Mouse (Mus musculus): ENCODE measurements at regions not wholly inside any gene's neighbourhood (a gene's known extent, or its start where the extent isn't known, plus 50 kb on each side); places are given as distances from the start of the nearest gene placed in this dataset.

DNA sequence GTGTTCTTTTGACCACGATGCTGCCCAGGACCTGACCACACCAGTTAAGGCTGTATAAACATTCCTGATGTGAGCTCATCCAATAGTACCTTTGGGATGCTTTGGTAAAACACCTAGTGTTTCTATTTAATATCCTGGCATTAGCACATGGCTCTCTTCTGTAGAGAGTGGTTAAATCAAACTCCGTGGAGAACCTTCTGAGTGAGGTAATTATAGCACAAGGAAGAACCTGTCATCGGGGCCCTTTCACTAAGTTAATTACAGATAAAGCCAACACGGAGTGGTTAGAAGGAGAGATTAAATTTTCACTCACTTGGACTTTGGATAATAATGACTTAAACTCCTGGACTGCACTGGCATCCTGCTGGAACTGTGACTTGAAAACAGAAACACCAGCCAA lies 133.8 kb upstream of the N6amt1 start:
- Histone ChIP-seq H3K27me3 (replicated peaks) (no peaks in the 10 kb centered on the region), H3K4me2 (no peak overlapping the region), H3K4me3 (no peak overlapping the region), H3K9me3 (no peaks in the 10 kb centered on the region), H3K4me1 (no peaks in the 10 kb centered on the region), H3K9ac (no peak overlapping the region), H3K36me3 (replicated peaks) (no peaks in the 10 kb centered on the region), H3K27ac (no peak overlapping the region)
- WGBS, result 67% methylated on average over 4 of the region's 4 CpGs
- no peak for ATAC-seq (replicated peaks)

GRCm38 (mm10) chr16:87207875-87208274 lies 146.1 kb upstream of the N6amt1 start:
- H3K27me3 ChIP-seq (replicated peaks), result no peaks in the 10 kb centered on the region
- ATAC-seq (replicated peaks), result no peak
- H3K27ac ChIP-seq, result no peak overlapping the region
- H3K9me3 ChIP-seq, result no peaks in the 10 kb centered on the region
- no peak overlapping the region for H3K4me2 ChIP-seq
- 22% methylated on average over 1 of the region's 1 CpGs for WGBS
- H3K9ac ChIP-seq, result no peak overlapping the region
- no peaks in the 10 kb centered on the region for H3K4me1 ChIP-seq
- no peak overlapping the region for H3K4me3 ChIP-seq
- H3K36me3 ChIP-seq (replicated peaks), result no peaks in the 10 kb centered on the region

DNA sequence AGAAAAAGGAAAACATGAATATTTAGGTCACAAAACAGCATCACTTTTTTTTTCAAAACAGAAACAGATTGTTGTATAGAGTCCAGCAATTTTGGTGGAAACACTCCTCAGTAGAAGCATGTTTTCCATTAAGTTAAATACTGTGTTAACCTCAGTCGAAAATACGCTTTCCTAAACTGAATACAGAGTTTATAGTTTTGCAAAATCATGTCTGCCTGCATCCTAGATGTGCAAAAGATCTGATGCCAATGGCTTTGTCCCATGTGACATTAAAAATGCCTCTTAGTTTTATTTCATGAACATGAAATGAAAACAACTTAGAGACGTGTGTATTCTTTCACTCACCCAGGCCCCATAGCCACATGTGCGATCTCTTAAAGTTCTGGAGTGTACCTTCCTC lies 163.5 kb upstream of the N6amt1 start:
- WGBS, result 93% methylated on average over 4 of the region's 4 CpGs
- Histone ChIP-seq H3K9ac (no peak overlapping the region), H3K9me3 (no peaks in the 10 kb centered on the region), H3K4me3 (no peak overlapping the region), H3K27ac (no peak overlapping the region), H3K27me3 (replicated peaks) (no peaks in the 10 kb centered on the region), H3K4me1 (no peaks in the 10 kb centered on the region), H3K4me2 (no peak overlapping the region), H3K36me3 (replicated peaks) (no peaks in the 10 kb centered on the region)
- ATAC-seq (replicated peaks), result no peak

GRCm38 (mm10) chr16:87188737-87189136 lies 165.2 kb upstream of the N6amt1 start:
- Histone ChIP-seq H3K4me2 (no peak overlapping the region), H3K36me3 (replicated peaks) (no peaks in the 10 kb centered on the region), H3K4me3 (no peak overlapping the region), H3K9ac (no peak overlapping the region), H3K9me3 (no peaks in the 10 kb centered on the region), H3K27me3 (replicated peaks) (no peaks in the 10 kb centered on the region), H3K27ac (no peak overlapping the region), H3K4me1 (no peaks in the 10 kb centered on the region)
- no peak for ATAC-seq (replicated peaks)
- 82% methylated on average over 2 of the region's 2 CpGs for WGBS

DNA sequence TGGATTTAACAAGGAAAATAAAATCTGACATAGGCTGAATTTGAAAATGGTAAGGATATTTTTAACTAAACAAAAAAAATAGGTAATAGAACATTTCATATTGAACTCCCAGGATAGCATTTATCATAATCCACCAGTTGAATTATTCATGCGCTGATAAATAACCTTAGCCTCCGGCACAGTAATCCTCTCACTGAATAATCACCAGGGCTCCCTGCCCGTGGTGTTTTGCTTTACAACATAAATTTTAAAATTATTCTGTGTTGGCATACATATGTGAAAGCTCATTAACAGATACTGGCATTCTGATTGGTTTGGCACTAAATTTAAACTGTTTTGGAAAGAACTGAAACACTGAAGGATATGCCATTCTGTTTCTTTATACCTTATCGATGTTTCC lies 181.6 kb upstream of the N6amt1 start:
- Histone ChIP-seq H3K27me3 (replicated peaks) (no peaks in the 10 kb centered on the region), H3K9me3 (no peaks in the 10 kb centered on the region), H3K9ac (no peak overlapping the region), H3K36me3 (replicated peaks) (no peaks in the 10 kb centered on the region), H3K27ac (no peak overlapping the region), H3K4me3 (no peak overlapping the region), H3K4me1 (no peaks in the 10 kb centered on the region), H3K4me2 (no peak overlapping the region)
- WGBS, result 40% methylated on average over 4 of the region's 4 CpGs
- peak; percentile 83 for ATAC-seq (replicated peaks)

GRCm38 (mm10) chr16:87139301-87139700 lies 214.7 kb upstream of the N6amt1 start:
- Histone ChIP-seq H3K4me2 (no peak overlapping the region), H3K36me3 (replicated peaks) (no peaks in the 10 kb centered on the region), H3K27ac (no peak overlapping the region), H3K9ac (no peak overlapping the region), H3K4me3 (no peak overlapping the region), H3K27me3 (replicated peaks) (no peaks in the 10 kb centered on the region), H3K4me1 (no peaks in the 10 kb centered on the region), H3K9me3 (no peaks in the 10 kb centered on the region)
- 82% methylated on average over 2 of the region's 2 CpGs for WGBS
- no peak for ATAC-seq (replicated peaks)

DNA sequence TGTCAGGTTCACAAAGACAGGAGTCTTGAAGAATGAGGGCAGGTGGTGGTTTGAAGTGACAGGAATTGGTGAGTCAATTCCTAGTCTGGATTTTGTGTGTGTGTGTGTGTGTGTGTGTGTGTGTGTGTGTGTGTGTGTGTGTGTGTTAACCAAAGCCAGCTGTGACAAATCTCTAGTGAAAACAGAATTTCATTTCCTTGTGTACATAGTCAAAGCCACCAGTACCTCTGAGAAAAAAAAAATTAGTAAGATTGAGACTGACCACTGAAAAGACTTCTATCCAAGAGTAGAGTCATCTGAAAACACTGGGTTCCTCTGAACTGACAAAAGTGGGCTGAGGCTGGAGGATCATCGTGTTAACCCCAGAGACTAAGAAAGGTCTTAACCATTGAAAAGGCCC lies 217.5 kb upstream of the N6amt1 start:
- no peak overlapping the region for H3K27ac ChIP-seq
- no peaks in the 10 kb centered on the region for H3K4me1 ChIP-seq
- no peak overlapping the region for H3K4me2 ChIP-seq
- H3K27me3 ChIP-seq (replicated peaks), result no peaks in the 10 kb centered on the region
- H3K36me3 ChIP-seq (replicated peaks), result no peaks in the 10 kb centered on the region
- WGBS, result 84% methylated on average over 1 of the region's 1 CpGs
- no peak overlapping the region for H3K4me3 ChIP-seq
- no peaks in the 10 kb centered on the region for H3K9me3 ChIP-seq
- no peak for ATAC-seq (replicated peaks)
- H3K9ac ChIP-seq, result no peak overlapping the region

DNA sequence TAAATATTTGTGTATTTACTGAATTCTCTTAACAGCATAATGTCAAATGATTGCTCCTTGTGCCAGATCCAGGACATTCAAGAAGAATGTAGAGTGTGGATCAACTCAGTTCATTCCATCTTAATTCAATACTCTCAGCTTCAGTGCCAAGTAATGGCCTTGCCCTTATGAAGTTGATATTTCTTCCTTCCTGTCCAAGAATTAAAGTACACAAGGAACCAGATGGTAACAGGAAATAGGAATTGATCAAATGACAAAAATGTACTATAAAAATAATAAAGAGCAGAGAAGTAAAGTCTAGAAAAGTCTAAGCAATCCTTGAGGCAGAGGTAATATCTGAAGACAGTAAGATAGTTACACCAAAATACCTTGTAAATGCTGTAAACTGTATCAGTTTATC lies 219.5 kb upstream of the N6amt1 start:
- H3K27ac ChIP-seq, result no peak overlapping the region
- no peak for ATAC-seq (replicated peaks)

GRCm38 (mm10) chr16:87133874-87134273 lies 220.1 kb upstream of the N6amt1 start:
- Histone ChIP-seq H3K36me3 (replicated peaks) (no peaks in the 10 kb centered on the region), H3K4me1 (no peaks in the 10 kb centered on the region), H3K9ac (no peak overlapping the region), H3K27me3 (replicated peaks) (no peaks in the 10 kb centered on the region), H3K9me3 (no peaks in the 10 kb centered on the region), H3K4me3 (no peak overlapping the region), H3K27ac (no peak overlapping the region), H3K4me2 (no peak overlapping the region)
- WGBS, result 91% methylated on average over 6 of the region's 6 CpGs
- no peak for ATAC-seq (replicated peaks)

More for the DNA sequence above, 219.5 kb upstream of the N6amt1 start:
- Histone ChIP-seq H3K4me1 (no peaks in the 10 kb centered on the region), H3K9me3 (no peaks in the 10 kb centered on the region), H3K4me3 (no peak overlapping the region), H3K4me2 (no peak overlapping the region), H3K36me3 (replicated peaks) (no peaks in the 10 kb centered on the region), H3K27me3 (replicated peaks) (no peaks in the 10 kb centered on the region), H3K9ac (no peak overlapping the region)

- no peaks in the 10 kb centered on the region for H3K9me3 ChIP-seq
- ATAC-seq (replicated peaks), result no peak
- no peak overlapping the region for H3K4me3 ChIP-seq
- no peaks in the 10 kb centered on the region for H3K27me3 ChIP-seq (replicated peaks)
- no peaks in the 10 kb centered on the region for H3K36me3 ChIP-seq (replicated peaks)
- H3K27ac ChIP-seq, result no peak overlapping the region
- no peaks in the 10 kb centered on the region for H3K4me1 ChIP-seq
- WGBS, result 87% methylated on average over 4 of the region's 4 CpGs
- H3K9ac ChIP-seq, result no peak overlapping the region
- no peak overlapping the region for H3K4me2 ChIP-seq
These were observed 221.9 kb upstream of the N6amt1 start for GRCm38 (mm10) chr16:87132082-87132481.

DNA sequence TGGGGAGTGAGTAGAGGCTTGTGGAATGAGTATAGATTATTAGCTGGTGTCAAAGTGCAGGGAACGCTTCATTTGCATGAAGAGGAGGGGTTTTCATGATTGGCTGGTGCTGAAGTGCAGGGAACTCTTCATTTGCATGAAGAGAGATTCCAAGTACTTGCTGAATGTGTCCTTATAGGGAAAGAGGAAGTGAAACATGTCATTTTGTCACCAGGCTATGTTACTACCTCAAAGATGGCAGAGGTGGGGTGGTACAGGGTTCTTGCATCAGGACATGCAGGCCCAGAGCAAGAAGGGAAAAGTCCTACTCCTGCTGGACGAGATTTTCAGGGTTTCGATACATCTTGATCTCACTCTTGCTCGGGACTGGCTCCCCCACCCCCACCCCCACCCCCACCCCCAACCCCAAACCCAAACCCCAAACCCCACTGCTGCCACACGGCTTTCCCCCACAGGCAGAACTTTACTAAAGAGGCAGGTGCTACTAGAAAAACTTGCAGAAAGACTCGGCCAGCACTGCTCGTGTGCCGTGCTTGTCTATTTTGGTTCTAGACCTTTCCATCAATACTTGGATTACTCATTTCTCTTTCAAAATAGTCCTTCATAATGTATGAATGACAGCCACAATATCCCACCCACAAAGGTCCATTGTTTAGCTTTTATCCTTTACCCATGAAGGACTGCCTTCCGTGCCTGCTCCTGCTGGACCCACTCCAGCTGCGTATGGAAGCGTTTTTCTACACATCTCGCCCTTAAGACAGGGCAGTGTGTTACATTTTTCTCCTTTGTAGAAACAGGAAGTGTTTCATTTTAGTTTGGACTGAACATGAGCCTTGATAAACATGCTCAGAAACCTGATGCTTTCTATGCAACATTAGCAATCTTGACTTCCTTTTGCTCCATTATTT lies 223.0 kb upstream of the N6amt1 start:
- Histone ChIP-seq H3K27ac (no peak overlapping the region), H3K9me3 (no peaks in the 10 kb centered on the region), H3K4me1 (no peaks in the 10 kb centered on the region), H3K9ac (no peak overlapping the region), H3K27me3 (replicated peaks) (no peaks in the 10 kb centered on the region), H3K4me3 (no peak overlapping the region), H3K36me3 (replicated peaks) (no peaks in the 10 kb centered on the region), H3K4me2 (no peak overlapping the region)
- no peak for ATAC-seq (replicated peaks)
- 70% methylated on average over 12 of the region's 12 CpGs for WGBS

- no peaks in the 10 kb centered on the region for H3K4me1 ChIP-seq
- no peak overlapping the region for H3K4me2 ChIP-seq
- no peak overlapping the region for H3K27ac ChIP-seq
- no peaks in the 10 kb centered on the region for H3K9me3 ChIP-seq
- H3K36me3 ChIP-seq (replicated peaks), result no peaks in the 10 kb centered on the region
- no peaks in the 10 kb centered on the region for H3K27me3 ChIP-seq (replicated peaks)
- 92% methylated on average over 3 of the region's 3 CpGs for WGBS
- no peak overlapping the region for H3K4me3 ChIP-seq
- H3K9ac ChIP-seq, result no peak overlapping the region
- ATAC-seq (replicated peaks), result no peak
These were observed 225.0 kb upstream of the N6amt1 start for GRCm38 (mm10) chr16:87129021-87129420.

GRCm38 (mm10) chr16:87128230-87128629 lies 225.8 kb upstream of the N6amt1 start:
- Histone ChIP-seq H3K36me3 (replicated peaks) (no peaks in the 10 kb centered on the region), H3K4me1 (no peaks in the 10 kb centered on the region), H3K4me2 (peak overlapping the region; percentile 14), H3K27ac (no peak overlapping the region), H3K9me3 (no peaks in the 10 kb centered on the region), H3K9ac (no peak overlapping the region), H3K4me3 (peak overlapping the region; percentile 16; the same call in 1 of the 2 replicates), H3K27me3 (replicated peaks) (no peaks in the 10 kb centered on the region)
- 63% methylated on average over 13 of the region's 13 CpGs for WGBS
- ATAC-seq (replicated peaks), result peak; percentile 78

All from midbrain, embryonic 15.5 days (tissue).